Mouse (Mus musculus) cortical plate, adult 2 months (tissue): ENCODE measurements around the gene Ccr1l1.

Experiments used
- CTCF ChIP-seq: fragments of 200-500 bp; IDR thresholded peaks from 2 replicates; pipeline ENCODE4 v1.5.1; 2011; ENCODE audit warnings: mild to moderate bottlenecking, control low read depth, low read length; ENCODE audit not compliant: insufficient read depth; ENCODE audit errors: extremely low read depth
- POLR2A ChIP-seq: fragments of 200-500 bp; IDR thresholded peaks from 2 replicates; pipeline ENCODE4 v1.6.1; 2011; ENCODE audit warnings: mild to moderate bottlenecking, low read length, control low read depth; ENCODE audit not compliant: insufficient read depth; ENCODE audit errors: extremely low read depth

DNA sequence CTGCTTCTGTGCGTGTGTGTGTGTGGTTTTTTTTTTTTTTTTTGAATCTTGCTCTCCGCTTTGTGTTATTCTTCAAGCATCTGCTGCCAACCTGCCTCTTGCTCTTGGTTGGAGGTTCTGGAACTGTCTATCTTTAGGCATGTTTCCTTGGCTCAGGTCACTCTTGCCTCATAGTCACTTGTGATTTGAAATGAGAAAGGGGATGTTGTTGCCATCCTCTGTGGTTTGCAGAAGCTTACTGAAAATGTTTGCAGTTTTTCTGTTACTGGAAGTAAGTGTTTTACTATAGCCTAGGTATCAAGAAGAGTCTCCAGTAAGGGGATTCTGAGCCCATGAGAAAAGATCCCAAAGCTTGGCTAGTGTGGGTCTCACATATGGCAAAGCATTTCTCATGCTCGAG, 36.2 kb downstream of the Ccr1l1 start:
- TF ChIP-seq CTCF (no peak), POLR2A (no peak)
